Mouse (Mus musculus) E14TG2a.4 (cell line): ENCODE measurements around the gene Plxdc2.

Source experiments
- CTCF ChIP-seq: conservative IDR thresholded peaks from 2 replicates; pipeline ENCODE4 v1.5.1; 2014; ENCODE audit warnings: low read length
- POU5F1 ChIP-seq: IDR thresholded peaks from 2 replicates; pipeline ENCODE4 v1.6.1; 2014; ENCODE audit warnings: low read length, borderline replicate concordance

DNA sequence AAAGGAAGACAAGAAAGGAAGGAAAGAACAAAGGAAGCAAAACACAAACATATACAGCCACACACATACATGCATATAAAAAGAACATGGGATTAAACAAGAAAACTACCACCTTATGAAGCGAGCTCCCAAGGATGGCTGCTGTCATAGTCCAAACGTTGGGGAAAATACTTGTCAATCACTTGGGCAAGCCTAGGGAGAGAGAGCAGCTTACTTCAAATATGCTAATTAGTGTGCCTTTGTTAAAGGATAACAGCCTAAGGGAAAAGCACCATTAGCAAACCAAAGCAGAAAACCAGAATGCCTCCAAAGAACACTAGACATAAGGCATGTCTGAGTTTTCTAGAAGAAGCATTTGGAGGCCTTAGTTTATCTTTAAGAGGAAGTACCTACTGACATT lies 45.7 kb upstream of the Plxdc2 start:
- TF ChIP-seq CTCF = no peak
- no peak for TF ChIP-seq POU5F1
